Mouse (Mus musculus): ENCODE measurements around the gene Acot7.

The Acot7 gene

DNA sequence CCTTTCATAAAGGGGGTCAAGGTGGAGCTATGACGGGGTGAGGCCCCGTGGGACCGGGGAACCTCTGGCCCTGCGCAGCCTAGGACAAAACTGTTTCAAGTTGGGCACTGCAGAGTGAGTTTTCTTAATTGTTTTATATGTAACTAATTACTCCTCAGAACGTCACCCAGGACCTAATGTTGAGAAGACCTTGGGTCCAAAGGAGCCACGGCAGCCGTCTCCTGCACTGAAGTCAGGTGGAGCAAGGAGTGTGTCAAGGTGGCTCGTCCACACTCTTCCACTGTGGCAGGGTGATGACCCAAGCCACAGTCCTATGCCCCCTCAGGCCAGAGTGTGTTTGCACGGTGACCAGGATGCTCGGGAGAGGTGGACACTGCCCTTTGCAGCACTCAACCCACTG lies 125.2 kb downstream of the Acot7 start:
- DNase-seq, result no peak

DNA sequence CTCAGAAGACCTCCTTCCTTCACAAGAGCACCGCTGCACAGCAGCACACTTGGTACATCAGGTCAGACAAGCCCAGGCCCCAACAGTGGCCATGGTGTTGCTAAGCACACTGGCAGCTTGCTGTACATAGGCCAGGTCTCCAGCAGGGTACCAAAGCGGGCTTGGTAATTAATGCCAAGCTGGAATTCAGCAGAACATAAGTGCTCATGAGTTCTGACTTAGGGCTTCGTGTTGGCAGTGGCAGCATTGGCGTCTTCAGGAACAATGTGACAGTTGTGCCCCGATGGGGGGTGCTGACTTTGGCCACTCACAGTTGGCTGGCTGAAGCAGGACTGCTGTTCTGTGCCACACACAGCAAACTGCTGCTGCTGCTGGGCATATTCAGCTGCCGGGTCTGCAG lies 126.8 kb downstream of the Acot7 start:
- no peak for DNase-seq

DNA sequence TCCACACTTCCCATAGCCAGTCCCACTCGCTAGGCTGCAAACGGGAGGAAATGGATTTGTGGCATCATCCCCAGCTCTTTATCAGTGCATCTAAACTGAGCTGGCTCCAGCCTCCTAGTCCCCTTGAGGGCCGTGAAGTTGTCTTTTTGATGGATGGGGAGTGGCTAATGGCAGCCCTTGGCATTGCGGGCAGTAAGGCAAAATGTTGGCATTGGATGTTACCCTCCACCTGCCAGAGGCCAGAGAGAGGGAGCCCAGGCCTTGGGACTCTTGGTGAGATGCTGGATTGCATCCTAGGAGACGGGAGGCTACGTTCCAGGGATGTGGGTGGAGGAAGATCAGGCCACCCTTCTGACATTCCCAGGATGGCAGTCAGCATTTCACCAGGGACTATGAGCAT lies 128.1 kb downstream of the Acot7 start:
- DNase-seq, result no peak

DNA sequence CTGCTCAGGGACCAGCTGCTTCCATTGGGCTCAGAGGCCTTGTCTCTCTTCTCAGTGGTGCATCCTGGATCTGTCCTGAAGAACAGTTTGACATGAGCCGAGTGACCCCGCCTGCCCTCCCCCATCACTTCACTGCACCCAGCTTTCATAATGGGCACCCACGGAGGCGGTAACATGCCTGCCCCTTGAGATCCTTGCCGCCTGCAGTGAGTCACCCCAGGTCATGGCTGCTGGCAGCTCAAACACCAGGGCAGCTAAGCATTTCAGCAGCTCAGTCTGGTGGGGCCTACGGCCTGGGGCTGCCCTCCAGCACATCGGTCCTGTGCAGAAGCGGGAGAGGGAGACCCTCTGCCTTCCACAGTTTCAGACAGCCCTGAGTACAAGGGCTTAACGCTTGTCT lies 129.6 kb downstream of the Acot7 start:
- DNase-seq, result no peak

DNA sequence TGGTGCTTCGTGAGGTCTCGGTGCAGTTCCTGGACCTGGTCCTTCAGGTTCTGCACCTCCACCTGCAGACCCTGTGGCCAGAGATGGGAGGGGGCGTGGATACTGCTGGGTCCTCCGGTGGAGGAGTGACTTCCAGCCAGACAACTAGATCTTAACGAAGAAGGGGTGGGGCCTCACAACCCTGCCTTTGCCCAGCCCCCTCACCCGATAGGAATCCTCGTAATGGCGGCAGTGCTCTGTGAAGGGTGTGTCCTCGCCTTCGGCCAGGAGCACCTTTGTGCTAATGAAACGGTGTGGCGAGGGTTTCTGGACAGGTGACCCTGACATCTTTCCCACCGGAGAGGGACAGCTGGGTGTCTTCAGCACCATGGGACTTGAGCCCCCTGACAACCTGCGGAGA lies 134.3 kb downstream of the Acot7 start:
- DNase-seq, result no peak

DNA sequence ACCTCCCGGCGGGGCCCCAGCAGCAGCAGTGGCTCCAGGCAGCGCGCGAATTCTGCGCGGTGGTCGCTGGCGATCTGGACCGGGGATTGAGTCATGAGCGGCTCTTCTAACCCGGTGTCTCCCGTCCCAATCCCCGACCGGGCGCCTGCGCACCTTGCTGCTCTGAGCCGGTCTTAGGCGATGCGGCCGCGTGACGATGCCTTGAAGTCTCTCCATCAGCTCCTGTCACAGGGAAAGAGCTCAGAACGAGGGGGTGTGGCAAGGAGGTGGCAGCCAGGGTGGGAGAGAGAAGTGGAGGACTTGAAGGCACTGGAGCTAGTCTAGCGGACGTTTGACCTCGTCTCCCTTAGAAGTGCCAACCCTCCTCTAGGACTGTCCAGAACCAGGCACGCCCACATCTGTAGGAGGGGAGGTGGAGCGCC lies 135.3 kb downstream of the Acot7 start:
- DNase-seq, result no peak

DNA sequence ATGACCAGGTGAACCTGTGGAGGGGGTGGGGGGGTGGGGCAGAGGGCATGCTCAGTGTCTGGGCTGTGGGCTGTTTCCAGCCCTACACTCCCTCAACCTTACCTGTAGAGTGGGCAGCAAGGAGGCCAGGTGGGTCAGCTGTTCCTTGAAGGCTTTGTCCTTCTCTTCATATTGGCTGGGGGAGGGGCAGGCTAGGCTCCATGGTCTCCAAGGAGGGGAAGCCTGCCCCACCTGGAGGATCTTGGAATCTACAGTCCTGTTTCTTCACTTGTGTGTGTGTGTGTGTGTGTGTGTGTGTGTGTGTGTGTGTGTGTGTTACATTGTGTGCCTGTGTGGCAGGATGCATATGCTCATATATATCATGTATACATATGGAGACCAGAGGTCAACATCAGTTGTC lies 136.0 kb downstream of the Acot7 start:
- no peak for DNase-seq

DNA sequence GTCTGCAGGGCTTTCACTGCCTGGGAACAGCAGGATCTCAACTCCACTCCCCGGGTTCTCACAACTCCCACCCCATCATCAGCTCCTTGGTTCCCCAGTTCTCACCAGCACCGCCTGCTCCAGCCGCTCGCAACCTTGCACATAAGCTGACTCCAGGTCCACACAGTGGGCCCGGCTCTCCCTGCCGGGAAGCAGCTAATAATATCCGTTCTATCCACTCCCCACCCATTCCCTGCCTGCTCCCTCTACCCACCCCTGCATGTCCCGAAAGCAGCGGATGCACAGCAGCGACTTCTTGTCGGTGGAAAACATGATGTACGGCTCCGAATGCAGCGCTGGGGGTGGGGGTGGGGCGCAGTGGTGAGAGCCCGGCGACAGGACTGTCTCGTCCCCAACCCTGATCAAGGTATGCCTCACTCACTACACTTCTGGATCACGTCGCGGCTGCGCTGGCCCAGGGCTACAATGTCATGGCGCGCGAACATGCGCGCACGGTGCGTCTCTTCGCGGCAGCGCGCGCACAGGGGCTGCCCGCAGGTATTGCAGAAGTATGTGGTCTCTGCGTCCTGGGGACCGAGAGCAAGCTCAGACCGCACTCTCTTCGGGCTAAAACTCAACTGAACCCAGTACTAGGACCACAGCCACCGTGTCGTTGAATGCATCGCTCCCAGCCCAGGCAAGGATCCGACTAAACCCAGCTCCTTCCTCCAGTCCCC lies 137.7 kb downstream of the Acot7 start:
- DNase-seq, result no peak

DNA sequence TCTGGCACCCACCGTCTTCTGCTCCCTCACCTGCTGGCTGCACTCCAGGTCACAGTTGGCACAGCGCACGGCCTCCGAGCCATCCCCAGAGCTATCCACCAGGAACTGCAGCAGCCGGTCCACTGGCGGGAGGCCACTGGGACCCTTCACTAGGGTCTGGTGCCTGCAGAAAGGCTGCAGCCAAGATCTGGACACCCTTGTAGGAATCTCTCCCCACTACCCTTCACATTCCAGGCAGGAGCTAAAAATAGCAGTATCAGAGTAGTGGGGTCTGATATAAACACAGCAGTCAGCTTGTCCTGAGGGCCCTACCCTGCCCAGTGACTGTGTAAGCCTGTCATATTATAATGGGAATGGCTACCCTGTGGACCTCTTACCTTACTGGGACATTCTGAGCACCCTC lies 139.7 kb downstream of the Acot7 start:
- DNase-seq, result no peak

DNA sequence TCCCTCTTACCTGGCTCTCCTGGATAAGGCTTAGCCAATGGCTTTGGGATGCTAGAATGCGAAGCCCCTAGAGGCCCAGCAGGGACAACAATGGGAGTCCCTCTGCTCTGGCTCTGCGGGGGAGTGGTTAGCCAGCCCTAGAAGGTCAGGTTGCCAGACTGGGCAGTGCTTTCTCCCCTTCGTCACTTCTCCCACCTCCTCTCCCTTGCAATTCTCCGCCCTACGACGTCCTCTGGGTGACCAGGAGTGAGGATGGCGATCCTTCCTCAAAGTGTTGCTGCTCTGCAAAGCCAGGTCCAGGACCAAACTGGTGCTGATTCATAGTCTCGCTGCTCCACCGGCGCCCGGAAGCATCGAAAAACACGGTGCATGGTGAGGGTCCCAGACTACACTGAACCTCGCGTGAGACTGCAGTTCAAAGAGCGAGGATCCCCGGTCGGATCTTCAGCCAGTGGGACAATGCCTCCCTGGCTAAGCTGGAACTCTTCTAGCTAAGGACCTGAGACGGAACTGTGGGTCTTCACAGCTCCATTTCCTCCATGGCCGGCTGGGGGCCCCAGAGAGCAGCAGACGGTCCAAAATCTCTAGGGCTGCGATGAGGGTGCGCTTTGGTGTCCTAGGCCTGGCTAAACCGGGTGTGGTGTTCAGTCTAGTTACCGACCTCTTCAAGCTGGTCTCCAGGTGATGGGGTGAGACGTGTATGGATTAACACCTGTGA lies 140.7 kb downstream of the Acot7 start, which contains the start of gene Rnf207:
TSS of gene Rnf207 (minus strand) at position 477 of the 718 bp plus-strand sequence.
- peak; percentile 72 for DNase-seq

All from cerebellum, postnatal 36 days (tissue).